Mouse (Mus musculus) gastrocnemius, adult 18-20 months (tissue): Measurements from ENCODE around the gene Dmrtb1. TPM values are rescaled to one million over a fixed set of nuclear protein-coding genes. Genes with fewer than 3 reads are reported as not detected.

Source experiments
- DNase-seq: peaks from one replicate; pipeline ENCODE4 v3.0.0; 2021; ENCODE audit warnings: low spot score
- long read RNA-seq, 2 experiments: library from polyadenylated mRNA; stranded (forward); transcript quantifications; one replicate each; pipeline ENCODE4 v2.0.0; 2021
- total RNA-seq, 2 experiments: library from RNA; stranded (reverse); gene quantifications; 2 replicates each; pipeline ENCODE4 v1.2.3; 2021

Dmrtb1 gene
- not detected for total RNA-seq
- long read RNA-seq, experiment 1: 0 reads
- long read RNA-seq, experiment 2: 0 reads

DNA sequence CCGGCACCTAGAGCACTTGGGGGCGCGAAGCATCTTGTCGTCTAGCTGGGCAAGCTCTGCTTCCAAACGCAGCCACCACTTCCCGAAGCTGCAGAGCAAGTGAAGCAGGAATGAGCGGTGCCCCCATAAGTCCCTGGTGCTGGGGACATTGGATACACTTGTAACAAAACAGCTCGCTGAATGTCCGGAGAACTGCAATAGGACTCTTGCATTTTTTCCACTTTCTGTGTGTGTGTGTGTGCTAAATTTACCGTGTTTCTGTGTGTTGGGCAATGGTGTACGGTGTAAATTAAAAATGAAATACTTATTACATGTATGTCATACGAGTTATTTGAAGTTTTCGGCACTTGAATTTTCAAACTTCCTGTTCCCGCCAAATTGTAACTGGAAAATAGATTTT, at the start of gene Dmrtb1:
TSS of gene Dmrtb1 (minus strand) at position 101 of the 400 bp plus-strand sequence.
- no peak for DNase-seq

DNA sequence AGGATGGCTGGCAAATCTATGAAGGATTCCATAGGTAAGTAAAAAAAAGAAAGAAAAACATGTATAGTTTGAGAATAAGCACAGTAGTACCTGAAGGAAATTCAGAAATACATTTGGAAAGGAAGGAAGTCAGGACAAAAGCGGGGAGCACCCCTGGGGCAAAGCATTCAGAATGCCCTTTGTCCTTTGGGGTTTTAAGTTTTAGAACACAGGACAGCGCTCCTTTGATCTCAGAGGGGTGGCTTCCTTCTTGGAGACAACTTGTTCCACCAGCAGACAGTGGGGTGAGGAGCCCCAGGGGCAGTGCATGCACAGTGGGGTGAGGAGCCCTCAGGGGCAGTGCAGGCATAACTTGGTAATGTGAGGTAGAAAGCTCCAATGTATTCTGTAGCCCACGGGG, 49.6 kb upstream of the Dmrtb1 start:
- DNase-seq: no peak

DNA sequence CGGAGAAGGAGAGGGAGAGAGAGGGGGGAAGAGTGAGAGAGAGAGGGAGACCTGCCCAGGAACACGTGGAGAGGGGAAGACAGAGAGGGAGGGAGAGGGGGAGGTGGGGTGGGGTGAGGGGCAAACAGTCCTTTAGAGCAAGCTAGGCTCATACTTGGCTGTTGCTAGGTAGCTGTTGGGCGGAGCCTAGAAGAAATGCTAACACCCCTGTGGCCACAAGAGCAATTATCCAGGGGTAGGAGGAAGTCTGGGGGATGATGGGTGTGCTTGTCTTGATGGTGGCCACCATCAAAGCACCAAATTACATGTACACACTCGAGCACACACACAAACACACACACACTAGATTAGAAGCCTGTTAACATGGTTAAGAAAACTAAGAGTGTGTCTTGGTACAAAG, 48.6 kb upstream of the Dmrtb1 start:
- DNase-seq: no peak

DNA sequence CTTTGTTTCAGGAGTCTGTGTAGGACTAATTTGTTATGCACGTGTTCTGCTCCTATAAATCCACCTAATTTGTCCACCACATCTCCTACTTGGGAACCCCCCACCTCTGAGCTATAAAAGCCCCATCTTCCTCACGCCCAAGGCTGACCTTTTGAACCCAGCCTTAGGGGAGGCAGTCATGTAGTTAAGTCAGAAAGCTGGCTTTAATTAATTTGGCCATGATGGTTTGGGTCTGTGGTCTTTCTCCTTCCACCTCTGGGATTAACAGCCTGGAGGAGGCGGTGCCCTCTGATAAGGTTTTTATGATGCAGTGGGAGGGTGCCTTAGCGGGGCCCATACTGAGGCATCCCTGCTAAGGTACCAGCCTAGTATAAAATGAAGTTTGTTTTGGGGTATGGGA, 48.2 kb upstream of the Dmrtb1 start:
- DNase-seq: no peak

DNA sequence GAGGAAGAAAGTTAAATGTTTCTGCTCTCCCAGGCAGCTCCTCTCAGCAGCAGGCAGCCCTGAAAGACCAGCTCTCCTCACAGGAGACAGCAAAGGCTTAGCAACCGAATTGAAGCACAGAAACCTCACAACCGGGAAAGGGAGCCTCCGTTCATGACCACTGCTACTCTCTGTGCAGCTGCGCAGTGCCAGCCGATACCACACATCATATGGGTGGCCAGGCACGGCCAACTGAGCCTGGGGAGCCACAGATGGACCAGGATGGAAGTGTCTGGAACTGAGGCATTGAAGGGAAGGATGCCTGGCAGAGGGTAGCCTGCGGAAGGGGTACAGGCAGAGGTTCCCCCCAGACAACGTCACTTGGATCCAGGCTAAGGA, 47.0 kb upstream of the Dmrtb1 start:
- DNase-seq: no peak

DNA sequence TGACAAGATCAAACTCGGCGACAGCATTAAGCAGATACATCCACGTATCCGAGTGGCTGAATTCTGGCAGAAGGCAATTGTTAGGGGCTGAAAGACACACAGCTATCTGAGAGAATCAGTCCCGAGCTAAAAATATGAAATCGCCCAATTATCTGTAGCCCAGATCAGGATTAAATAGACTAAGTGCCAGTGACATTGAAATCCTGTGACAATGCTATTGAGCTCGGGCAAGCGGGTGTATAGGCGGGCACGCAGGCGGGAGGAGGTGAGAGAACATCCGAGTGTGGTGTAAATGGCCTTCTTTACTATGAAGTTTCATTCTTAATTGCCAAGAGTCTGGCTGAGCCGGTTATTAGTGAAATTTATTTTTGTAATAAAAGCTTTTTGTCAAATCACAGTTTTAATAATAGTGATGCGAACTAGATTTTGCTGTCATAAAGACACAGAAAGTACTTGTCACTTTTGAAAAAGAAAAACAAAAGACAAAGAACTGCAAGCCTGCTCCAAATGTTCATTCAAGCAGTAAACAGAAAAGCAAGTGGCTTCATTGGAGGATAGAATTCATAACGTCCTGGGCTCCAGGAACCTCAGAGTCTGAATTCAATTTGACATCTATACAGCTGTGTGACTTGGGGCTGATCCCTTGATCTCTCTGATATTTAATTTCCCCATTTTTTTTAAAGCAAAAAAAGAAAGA, 46.5 kb upstream of the Dmrtb1 start:
- no peak for DNase-seq

DNA sequence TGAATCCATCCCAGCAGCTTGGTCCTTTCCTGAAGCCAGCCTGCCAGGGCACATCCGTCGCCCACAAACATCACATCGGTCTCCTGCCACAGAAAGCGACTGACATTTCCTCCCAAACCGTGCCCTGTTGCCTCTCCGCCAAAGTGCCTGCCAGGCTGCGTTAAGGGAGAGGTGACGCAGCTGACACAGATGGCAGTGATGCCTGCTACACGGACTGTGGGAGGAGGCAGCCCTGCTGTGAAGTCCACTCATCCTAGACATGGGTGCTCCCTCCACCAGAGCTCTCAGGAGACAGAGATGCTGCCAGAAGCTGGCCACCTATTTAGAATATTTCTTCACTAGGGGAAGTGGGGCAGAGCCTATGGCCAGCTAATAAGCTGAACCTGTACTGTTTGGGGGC, 41.4 kb upstream of the Dmrtb1 start:
- no peak for DNase-seq

DNA sequence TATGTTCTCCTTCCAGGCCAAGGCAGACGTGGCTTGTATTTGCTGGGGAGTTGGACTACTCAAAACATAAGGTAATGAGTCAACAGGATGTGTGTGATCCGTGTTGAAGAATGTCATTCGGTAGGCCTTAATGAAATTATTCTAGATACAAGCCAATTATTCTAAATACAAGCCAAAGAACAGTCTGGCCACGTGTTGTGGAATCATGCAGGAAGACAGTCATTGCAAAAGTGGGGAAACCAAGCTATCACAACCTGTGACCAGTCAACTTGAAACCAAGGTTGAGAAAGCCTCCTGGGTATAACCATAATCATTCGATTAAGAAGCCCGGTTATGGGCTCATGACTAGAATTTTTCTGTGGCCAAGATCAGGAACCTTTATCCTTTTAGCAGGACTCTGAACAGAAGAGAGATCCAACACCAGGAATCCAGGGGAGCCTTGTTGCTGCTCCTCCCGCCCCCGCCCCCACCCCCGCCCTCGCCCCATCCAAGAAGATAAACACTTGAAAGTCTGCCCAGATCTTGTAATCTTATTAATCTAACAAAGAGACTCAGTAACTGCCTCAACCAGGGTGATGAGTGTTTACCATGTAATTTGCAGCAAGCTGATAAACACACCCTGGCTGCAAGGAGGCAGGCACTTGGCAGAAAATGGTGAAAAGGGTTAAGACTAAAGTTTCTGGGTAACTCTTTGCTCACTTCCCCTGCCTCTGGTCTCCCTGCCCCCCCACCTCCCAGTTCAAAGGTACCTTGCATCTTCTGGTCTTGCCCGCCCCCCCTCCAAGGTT, 36.2 kb upstream of the Dmrtb1 start:
- no peak for DNase-seq

DNA sequence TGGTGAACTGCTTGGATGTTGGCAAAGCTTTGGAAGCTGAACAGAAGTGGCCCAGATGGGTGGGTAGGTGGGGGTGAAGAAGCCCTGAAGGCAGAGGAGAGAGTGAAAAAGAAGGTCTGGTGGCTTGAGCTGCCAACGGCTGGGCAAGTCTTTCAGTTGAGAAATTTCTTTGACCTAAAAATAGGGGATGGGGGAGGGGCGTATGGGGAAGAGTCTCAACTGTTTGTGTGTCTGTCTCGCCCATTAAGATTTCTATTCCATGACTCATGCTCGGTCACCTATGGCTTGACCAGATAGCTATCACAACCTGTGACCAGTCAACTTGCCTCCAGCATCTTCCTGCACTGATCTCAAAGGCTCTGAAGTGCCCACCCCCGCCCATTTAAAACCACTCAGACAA, 35.1 kb upstream of the Dmrtb1 start:
- DNase-seq: no peak

DNA sequence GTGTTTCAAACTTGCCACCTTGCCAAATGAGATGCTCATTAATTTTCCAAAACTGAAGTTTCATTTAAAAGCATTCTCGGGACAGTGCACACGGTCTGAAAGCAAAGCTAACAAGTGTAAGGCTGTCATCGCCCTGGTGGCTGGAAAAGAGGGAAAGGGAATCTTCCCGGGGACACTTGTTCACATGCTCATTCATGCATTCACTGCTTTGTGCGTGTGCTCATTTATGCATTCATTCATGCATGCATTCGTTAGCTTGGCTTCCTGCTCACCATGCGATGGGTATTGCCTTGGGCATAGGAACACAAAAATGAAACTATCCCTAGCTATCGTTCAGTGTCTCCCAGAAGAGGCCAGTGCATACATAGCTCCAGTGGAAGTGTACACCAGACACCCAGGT, 34.7 kb upstream of the Dmrtb1 start:
- no peak for DNase-seq

DNA sequence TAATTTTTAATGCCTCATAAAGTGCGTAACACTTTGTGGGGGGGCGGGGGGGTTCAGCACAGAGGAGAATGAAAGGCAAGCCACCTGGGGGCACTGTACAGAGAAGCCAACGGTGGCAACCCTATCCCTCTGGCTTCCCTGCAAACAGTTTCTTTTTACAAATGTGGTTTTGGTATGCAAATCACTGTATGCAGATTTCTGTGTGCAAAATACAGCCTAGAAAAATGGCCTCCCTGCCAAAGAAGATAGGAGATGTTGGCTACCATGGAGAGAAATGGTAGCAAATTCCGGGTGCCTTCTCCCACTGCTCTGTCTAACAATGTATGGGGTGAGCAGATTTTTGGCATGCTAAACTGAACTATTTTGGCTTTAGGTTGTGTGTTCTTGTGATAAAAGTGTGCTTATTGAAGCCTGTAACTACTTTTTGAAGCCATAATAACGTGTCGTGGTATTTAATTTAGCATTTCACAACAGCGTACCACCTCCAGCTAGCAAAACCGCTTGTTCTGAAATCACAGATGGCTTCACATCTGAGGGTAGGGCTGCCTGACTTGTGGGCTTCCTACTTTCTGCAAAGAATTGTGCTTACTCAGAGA, 33.8 kb upstream of the Dmrtb1 start:
- DNase-seq: no peak

DNA sequence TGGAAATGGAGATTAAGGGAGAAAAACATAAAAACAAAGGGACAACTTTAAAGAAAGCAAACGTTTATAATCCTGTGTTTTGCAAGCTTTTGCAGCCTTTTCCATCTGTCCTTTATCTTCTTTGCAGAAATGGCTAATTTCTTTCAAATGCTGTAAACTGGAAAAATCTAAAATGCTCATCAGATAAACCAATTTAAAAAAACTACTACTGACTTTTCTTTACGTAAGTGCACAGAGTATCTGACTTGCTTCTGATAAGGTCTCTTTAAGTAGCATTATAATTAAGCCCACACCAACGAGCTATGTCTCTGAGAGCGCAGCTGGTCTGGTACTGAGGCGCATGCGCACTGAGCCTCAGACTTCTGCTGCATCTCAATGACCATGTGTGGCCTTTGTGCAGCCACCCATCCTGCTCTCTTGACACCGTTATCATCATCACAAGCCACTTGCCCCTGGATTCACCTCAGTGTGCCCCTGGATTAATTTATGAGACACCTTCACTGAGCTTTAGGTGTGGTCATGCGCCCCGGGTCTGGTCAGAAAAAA, 32.8 kb upstream of the Dmrtb1 start:
- DNase-seq: no peak

DNA sequence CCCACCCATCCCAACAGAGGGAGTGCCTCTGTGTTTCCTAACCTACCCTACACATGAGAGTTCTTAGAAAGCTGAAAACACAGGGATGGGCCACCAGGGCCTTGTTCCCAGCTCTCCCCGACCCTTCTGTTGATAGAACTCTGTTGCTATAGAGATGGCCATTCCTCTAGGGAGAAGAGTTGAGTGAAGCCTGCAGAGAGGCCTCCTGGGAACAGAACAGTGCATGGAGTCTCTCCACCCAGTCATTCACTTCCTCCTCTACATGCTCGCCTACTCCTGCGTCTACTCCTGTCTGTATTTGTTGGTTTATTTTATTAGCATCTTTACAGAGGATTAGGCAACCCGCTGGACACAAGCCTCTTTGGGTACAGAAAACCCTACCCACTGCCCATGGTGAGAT, 22.9 kb upstream of the Dmrtb1 start:
- no peak for DNase-seq

DNA sequence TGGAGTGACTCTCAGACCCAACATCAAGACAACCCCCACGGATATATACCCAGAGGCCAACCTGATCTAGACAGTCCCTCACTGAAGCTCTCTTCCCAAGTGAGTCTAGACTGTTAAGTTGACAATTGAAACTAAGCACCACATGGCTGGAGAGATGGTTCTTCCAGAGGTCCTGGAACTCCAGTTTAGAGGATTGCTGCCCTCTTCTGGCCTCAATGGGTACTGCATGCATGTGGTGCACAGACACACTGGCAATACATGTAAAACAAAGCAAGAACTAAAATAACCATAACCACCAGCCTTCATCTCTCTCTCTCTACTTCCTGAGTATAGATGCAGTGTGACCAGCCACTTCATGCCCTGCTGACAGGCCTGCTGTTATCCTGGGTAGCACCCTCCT, 20.2 kb upstream of the Dmrtb1 start:
- no peak for DNase-seq

DNA sequence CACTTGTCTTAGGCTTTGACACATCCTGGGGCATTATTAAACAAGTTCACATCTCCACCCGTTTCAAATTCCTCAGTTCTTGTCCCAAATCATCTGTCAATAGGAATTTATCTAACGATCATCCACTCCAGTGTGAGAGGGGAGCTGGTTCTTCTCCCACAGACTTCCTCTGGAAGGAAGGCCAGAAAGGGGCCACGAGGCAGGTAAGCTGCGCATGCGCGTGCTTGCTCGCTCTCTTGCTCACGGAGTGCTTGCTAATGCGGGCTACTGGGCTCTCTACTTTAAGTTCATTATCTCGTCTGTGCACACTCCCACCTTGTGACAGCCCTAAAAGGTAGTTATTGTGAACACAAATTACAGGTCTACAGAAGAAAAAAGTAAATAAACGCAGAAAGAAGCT, 17.6 kb upstream of the Dmrtb1 start:
- no peak for DNase-seq

DNA sequence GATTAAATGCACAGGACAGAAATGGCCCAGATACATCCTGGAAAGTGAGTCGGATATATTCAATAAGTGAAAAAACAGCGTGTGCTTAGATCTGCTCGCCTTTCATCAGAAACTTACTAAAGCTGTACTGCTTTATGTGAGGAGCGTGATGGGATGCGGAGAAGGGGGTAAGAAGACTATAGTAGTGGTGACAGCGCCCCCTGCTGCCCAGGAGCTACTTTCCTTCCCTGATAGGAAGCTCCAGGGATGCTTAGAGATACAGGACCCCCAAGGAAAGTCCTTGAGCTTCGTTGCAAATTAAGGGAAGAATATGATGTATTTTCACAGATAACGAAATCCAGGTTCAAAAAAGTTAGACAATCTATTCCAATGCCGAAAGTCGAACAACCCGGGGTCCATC, 17.1 kb upstream of the Dmrtb1 start:
- DNase-seq: peak; percentile 5

DNA sequence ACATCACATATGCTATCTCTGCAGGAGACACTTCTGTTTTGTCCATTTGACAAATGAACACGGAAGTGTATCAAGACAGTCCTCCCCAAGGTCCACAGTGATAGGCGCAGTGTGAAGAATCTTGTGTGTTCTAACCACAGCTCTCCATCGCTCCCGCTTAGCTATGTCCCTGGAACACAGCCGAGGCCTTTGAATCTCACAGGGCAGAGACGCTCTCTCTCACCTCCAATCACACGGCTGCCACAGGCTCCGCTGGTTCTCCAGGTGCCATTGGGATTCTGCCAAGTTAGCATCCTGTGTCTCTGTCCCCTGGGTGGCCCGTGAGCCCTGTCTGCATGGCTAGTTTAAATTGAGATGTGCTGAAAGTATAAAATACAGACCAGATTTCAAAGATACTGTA, 15.2 kb upstream of the Dmrtb1 start:
- DNase-seq: no peak

DNA sequence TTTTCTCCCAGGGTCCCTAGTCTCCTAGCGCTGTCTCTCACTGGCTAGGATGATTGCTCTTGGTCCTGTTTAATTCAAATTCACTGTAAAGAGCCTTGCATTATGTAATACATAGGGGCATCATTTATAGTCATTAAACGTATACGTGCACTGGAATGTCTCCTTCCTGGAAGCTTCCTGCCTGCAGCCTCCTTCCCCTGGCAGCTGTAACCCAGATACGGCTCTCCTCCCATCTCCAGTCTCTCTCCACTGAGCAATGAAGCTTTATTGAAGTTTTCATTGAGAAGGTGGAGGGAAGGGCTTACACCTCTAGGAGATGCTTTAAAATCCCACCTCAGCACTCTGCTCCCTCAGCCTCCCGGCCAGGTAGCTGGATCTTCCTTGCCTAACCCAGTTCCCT, 9.8 kb upstream of the Dmrtb1 start:
- DNase-seq: no peak

DNA sequence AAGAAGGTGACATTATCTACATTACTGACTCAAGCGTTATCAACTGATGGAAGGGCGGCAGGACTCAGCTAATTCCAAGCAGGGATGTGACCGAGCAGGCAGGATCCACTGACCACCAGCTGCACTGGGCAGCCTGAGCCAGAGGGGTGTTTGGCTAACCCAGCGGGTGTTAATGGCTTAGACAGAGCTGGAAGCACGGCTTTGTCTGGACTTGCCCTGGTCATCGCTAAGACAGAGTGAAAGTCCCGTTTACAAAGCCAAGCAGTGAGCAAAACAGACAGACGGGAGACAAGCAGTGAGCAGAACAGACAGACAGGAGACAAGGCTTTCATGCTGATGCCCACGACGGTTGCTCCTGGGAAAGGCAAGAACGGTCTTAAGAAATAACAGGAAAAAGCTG, 4.2 kb upstream of the Dmrtb1 start:
- DNase-seq: no peak

DNA sequence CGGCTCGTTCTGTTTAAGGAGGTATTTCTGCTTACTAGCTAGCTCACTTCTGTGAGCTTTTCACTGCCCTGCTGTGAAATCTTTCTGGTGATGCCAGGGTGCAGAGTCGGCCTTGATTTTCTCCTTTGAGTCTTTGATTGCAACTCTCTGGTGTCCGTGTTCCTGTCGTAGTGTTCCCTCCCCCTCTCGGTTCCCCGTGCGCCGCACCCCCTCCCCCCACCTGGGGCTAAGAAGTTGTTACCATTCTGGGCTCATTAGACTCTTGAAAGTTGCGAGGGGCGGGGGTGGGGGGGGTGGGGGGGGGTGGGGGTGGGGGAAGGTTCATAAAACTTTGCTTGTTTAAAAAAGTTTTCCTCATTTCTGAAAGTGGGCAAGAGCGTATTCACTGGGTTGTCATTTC, 3.1 kb upstream of the Dmrtb1 start:
- DNase-seq: no peak

DNA sequence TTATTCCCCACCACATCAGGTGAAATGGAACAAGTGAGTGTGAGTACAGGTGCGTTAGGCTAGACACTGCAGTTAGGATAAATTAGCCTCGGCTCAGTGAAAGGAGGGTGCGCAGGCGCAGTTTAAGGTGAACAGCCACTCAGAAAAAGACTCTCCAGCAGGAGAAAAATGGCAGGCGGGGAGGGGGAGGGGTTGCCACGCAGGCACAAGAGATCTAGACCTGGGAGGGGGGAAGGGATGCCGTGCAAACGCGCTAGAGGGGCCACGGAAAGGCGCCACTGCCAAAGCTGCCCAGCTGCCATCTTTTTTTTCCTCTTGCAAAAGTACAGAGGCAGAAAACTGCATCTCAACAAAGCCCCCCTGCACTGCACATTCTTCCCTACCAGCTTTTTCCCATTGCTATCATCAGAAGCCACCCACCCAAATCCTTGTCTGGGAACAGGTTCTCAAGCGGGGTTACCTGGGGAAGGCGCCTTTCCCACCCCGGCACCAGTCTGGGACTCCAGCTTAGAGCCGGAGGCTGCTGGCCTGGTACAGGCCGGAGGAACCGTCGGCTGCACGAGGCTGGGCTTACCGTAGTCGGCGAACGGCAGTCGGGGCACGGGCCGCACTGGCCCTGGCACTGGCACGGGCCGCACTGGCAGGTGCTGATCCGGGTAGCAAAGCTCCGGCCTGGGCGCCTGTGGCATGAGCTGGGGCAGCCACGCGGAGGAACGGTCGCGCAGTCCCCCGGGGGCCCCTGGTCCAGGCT, 849 bp downstream of the Dmrtb1 start:
- no peak for DNase-seq
